Mouse (Mus musculus): ENCODE data around the gene Tagap. TPM values are rescaled to one million over a fixed set of nuclear protein-coding genes. Genes with fewer than 3 reads are reported as not detected.
"Not testable (repeated sequence)": the region's sequence is repeated elsewhere in the genome, so short reads cannot be mapped to it uniquely, and the experiment has no call there.

Gene Tagap
- polyA plus RNA-seq, 1 experiment from 2014 or later, result 1.5 TPM

DNA sequence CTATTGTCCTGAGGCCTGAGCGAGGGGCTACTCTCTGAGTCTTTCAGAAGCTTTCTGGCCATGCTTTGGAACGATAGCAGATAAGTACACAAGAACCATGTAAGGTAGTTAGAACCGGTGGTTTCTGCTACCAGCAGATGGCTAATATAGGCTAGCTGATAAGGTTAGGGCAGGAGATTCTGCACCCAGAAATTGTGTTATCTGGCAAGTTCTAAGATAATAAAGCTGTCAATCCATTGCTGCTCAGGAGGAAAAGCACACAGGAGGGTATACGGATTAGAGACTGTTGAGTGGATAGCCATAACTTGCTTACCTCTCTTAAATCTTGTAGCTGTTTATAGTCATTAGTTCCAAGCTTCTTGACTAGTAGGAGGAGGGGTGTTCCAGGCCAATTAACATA is 37.5 kb downstream of the Tagap start:
- H3K27ac ChIP-seq (ENCODE audit: low read depth); DNase-seq; H3K4me2 ChIP-seq (ENCODE audit: low read depth, low read length); H3K4me3 ChIP-seq (ENCODE audit: low read depth, low read length); H3K4me1 ChIP-seq (ENCODE audit: insufficient read depth); H3K27me3 ChIP-seq (ENCODE audit: insufficient read depth, low read length); H3K9me3 ChIP-seq (ENCODE audit: low read length); H3K9ac ChIP-seq (replicated peaks); H3K36me3 ChIP-seq (replicated peaks; ENCODE audit: insufficient read depth, low read length): not testable (repeated sequence)
- WGBS (ENCODE audit: insufficient replicate concordance), result 39% methylated on average over 4 of the region's 4 CpGs
- ATAC-seq, result peak; percentile 56
- TF ChIP-seq EP300 (IDR thresholded peaks at IDR 0.05; ENCODE audit: low read depth), result peak; percentile 71; the same call in 1 of the 2 replicates

- not testable (repeated sequence) for H3K27me3 ChIP-seq (ENCODE audit: insufficient read depth, low read length); H3K27ac ChIP-seq (ENCODE audit: low read depth); H3K36me3 ChIP-seq (replicated peaks; ENCODE audit: insufficient read depth, low read length); H3K9me3 ChIP-seq (ENCODE audit: low read length); H3K4me2 ChIP-seq (ENCODE audit: low read depth, low read length); ATAC-seq; H3K9ac ChIP-seq (replicated peaks); H3K4me1 ChIP-seq (ENCODE audit: insufficient read depth); H3K4me3 ChIP-seq (ENCODE audit: low read depth, low read length); DNase-seq
- 41% methylated on average over 2 of the region's 2 CpGs for WGBS (ENCODE audit: insufficient replicate concordance)
These were observed 38.6 kb downstream of the Tagap start for GRCm38 (mm10) chr17:7964398-7964797.

- not testable (repeated sequence) for H3K27me3 ChIP-seq (ENCODE audit: insufficient read depth, low read length); ATAC-seq; DNase-seq; H3K4me2 ChIP-seq (ENCODE audit: low read depth, low read length); H3K36me3 ChIP-seq (replicated peaks; ENCODE audit: insufficient read depth, low read length); H3K27ac ChIP-seq (ENCODE audit: low read depth); H3K9ac ChIP-seq (replicated peaks); H3K4me1 ChIP-seq (ENCODE audit: insufficient read depth); H3K4me3 ChIP-seq (ENCODE audit: low read depth, low read length); H3K9me3 ChIP-seq (ENCODE audit: low read length)
- 88% methylated on average over 3 of the region's 5 CpGs for WGBS (ENCODE audit: insufficient replicate concordance)
These were observed 42.7 kb downstream of the Tagap start for GRCm38 (mm10) chr17:7968490-7968889.

DNA sequence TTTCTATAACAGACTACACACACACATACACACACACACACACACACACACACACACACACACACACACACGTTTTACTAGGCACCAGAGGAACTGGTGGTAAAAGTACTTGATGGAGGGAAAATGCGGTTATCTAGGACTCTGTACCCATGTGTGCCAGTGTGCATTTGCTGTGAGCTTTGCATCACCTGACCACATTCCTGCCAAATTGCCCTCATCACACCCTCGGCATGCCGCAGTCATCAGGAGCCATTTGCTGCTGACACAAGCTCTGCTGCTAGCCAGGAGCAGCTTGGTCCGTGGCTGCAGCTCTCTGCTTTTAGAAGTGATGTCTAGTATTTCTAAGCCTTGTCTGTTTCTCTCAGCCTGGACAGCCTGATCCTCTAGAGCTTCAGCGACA is 44.0 kb downstream of the Tagap start:
- H3K27ac ChIP-seq (ENCODE audit: low read depth); ATAC-seq; H3K36me3 ChIP-seq (replicated peaks; ENCODE audit: insufficient read depth, low read length); H3K4me2 ChIP-seq (ENCODE audit: low read depth, low read length); H3K4me1 ChIP-seq (ENCODE audit: insufficient read depth); DNase-seq; H3K27me3 ChIP-seq (ENCODE audit: insufficient read depth, low read length); H3K9me3 ChIP-seq (ENCODE audit: low read length); H3K9ac ChIP-seq (replicated peaks); H3K4me3 ChIP-seq (ENCODE audit: low read depth, low read length): not testable (repeated sequence)
- WGBS (ENCODE audit: insufficient replicate concordance), result 67% methylated on average over 1 of the region's 6 CpGs

- not testable (repeated sequence) for H3K9me3 ChIP-seq (ENCODE audit: low read length); H3K4me3 ChIP-seq (ENCODE audit: low read depth, low read length); H3K4me1 ChIP-seq (ENCODE audit: insufficient read depth); H3K4me2 ChIP-seq (ENCODE audit: low read depth, low read length); H3K27me3 ChIP-seq (ENCODE audit: insufficient read depth, low read length); H3K9ac ChIP-seq (replicated peaks); H3K27ac ChIP-seq (ENCODE audit: low read depth); DNase-seq; H3K36me3 ChIP-seq (replicated peaks; ENCODE audit: insufficient read depth, low read length)
- ATAC-seq, result peak; percentile 68
- WGBS (ENCODE audit: insufficient replicate concordance), result 65% methylated on average over 1 of the region's 2 CpGs
These were observed 57.7 kb downstream of the Tagap start for GRCm38 (mm10) chr17:7983484-7983883.

Other genes with a start within 250 kb of the Tagap start
- 0.31 and 0.94 TPM in 2 replicates for gene Fndc1, start 98.7 kb upstream of the Tagap start, polyA plus RNA-seq (2015; fragmentation: Nextera tagmentation; extraction: Ambion mirVana)
- gene Rsph3a, start 19.6 kb downstream of the Tagap start, polyA plus RNA-seq (2015; fragmentation: Nextera tagmentation; extraction: Ambion mirVana), result 16.0 and 16.2 TPM in 2 replicates
- not detected in 2 replicates for gene Gm49673, start 221.8 kb downstream of the Tagap start, polyA plus RNA-seq (2015; fragmentation: Nextera tagmentation; extraction: Ambion mirVana)
- gene Rnaset2a, start 222.1 kb downstream of the Tagap start, polyA plus RNA-seq (2015; fragmentation: Nextera tagmentation; extraction: Ambion mirVana), result 27.0 and 28.8 TPM in 2 replicates
- 8.2 and 8.5 TPM in 2 replicates for gene Fgfr1op, start 239.5 kb downstream of the Tagap start, polyA plus RNA-seq (2015; fragmentation: Nextera tagmentation; extraction: Ambion mirVana)

Data from liver, postnatal 0 days (tissue).